Mouse (Mus musculus): Measurements from ENCODE around the gene Minpp1. TPM values are rescaled to one million over a fixed set of nuclear protein-coding genes. Genes with fewer than 3 reads are reported as not detected.

Gene Minpp1
- polyA plus RNA-seq, 1 experiment, result 22.9 TPM

GRCm38 (mm10) chr19:32532331-32532730 is 46.8 kb downstream of the Minpp1 start:
- H3K4me2 ChIP-seq (ENCODE audit: low read depth), result no peak overlapping the region
- H3ac ChIP-seq (ENCODE audit: control insufficient read depth, insufficient read length), result no peak overlapping the region
- H3K4me3 ChIP-seq, result no peak overlapping the region
- TF ChIP-seq REST (IDR thresholded peaks at IDR 0.05; ENCODE audit: insufficient read depth, insufficient read length) (no peak), TCF12 (IDR thresholded peaks at IDR 0.05; ENCODE audit: insufficient read depth, poor library complexity, severe bottlenecking) (no peak), MYOG (IDR thresholded peaks at IDR 0.05; ENCODE audit: control insufficient read depth in 1 of 3, insufficient read depth in 1 of 3, insufficient read length in 2 of 3, low read depth in 2 of 3) (no peak), POLR2A (IDR thresholded peaks at IDR 0.05; ENCODE audit: insufficient read length, low read depth) (no peak), USF1 (IDR thresholded peaks at IDR 0.05; ENCODE audit: low read depth) (no peak), E2F4 (IDR thresholded peaks at IDR 0.05; ENCODE audit: insufficient read depth) (no peak), TCF3 (IDR thresholded peaks at IDR 0.05; ENCODE audit: insufficient read length, low read depth) (no peak), POLR2AphosphoS2 (IDR thresholded peaks at IDR 0.05; ENCODE audit: insufficient read length, low read depth) (no peak), MYOD1 (IDR thresholded peaks at IDR 0.05; ENCODE audit: control insufficient read depth in 1 of 3, insufficient read length in 2 of 3, low read depth in 2 of 3) (no peak), CEBPB (IDR thresholded peaks at IDR 0.05; ENCODE audit: insufficient read depth, poor library complexity, severe bottlenecking) (no peak), SRF (IDR thresholded peaks at IDR 0.05; ENCODE audit: control insufficient read depth, insufficient read length, low read depth) (no peak), MAX (IDR thresholded peaks at IDR 0.05; ENCODE audit: low read depth) (no peak)
- H3K36me3 ChIP-seq (ENCODE audit: control insufficient read depth, insufficient read depth), result no peaks in the 10 kb centered on the region
- H3K27me3 ChIP-seq (ENCODE audit: control insufficient read depth, insufficient read depth, insufficient read length), result no peaks in the 10 kb centered on the region
- no peaks in the 10 kb centered on the region for H3K79me2 ChIP-seq (ENCODE audit: control insufficient read depth, insufficient read depth)

DNA sequence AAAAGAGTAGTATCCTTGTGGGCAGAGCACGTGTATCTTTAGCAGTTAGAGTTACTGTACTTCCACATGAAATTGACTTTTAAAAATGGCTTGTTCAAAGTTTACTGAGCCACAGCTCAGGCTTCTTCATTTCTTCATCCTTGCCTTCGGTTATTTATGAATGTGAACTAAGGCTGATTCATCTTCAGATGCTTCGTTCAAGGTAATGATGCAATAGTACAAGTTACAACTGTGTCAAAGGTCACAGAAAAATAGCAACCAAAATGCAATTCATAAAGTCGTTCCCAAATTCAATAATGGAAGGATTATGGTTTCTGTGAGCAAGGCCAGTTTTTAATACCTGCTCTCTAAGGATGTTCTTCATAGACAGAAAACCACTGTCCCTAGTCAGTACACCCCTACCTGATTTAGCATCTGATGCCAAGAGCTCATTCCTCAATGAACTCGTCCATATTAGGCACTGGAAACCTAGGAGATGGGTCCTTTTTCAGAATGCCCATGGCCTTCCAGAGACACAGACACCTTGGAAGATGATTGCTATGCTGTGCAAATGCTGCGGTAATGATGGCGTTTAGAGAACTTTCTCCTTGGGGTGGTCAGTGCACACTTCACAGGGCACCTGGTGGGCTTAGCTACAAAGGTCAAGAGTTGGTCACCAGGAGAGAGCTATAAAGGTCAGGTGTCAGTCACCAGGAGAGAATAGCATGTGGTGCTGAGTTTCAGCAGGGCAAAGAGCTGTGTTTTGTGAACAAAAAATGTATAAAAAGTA is 47.4 kb downstream of the Minpp1 start:
- Histone ChIP-seq H3K79me2 (ENCODE audit: control insufficient read depth, insufficient read depth) (no peaks in the 10 kb centered on the region), H3ac (ENCODE audit: control insufficient read depth, insufficient read length) (no peak overlapping the region), H3K4me3 (no peak overlapping the region), H3K4me2 (ENCODE audit: low read depth) (no peak overlapping the region), H3K36me3 (ENCODE audit: control insufficient read depth, insufficient read depth) (no peaks in the 10 kb centered on the region), H3K27me3 (ENCODE audit: control insufficient read depth, insufficient read depth, insufficient read length) (no peaks in the 10 kb centered on the region)
- TF ChIP-seq MAX (IDR thresholded peaks at IDR 0.05; ENCODE audit: low read depth) (no peak), REST (IDR thresholded peaks at IDR 0.05; ENCODE audit: insufficient read depth, insufficient read length) (no peak), MYOD1 (IDR thresholded peaks at IDR 0.05; ENCODE audit: control insufficient read depth in 1 of 3, insufficient read length in 2 of 3, low read depth in 2 of 3) (no peak)

GRCm38 (mm10) chr19:32534887-32535286 is 49.3 kb downstream of the Minpp1 start:
- Histone ChIP-seq H3K27me3 (ENCODE audit: control insufficient read depth, insufficient read depth, insufficient read length) (no peaks in the 10 kb centered on the region), H3K36me3 (ENCODE audit: control insufficient read depth, insufficient read depth) (no peaks in the 10 kb centered on the region), H3K4me2 (ENCODE audit: low read depth) (no peak overlapping the region), H3K4me3 (no peak overlapping the region), H3ac (ENCODE audit: control insufficient read depth, insufficient read length) (no peak overlapping the region), H3K79me2 (ENCODE audit: control insufficient read depth, insufficient read depth) (no peaks in the 10 kb centered on the region)
- TF ChIP-seq USF1 (IDR thresholded peaks at IDR 0.05; ENCODE audit: low read depth) (no peak), MAX (IDR thresholded peaks at IDR 0.05; ENCODE audit: low read depth) (no peak), POLR2AphosphoS2 (IDR thresholded peaks at IDR 0.05; ENCODE audit: insufficient read length, low read depth) (no peak)

GRCm38 (mm10) chr19:32542784-32543490 is 57.4 kb downstream of the Minpp1 start:
- Histone ChIP-seq H3K36me3 (ENCODE audit: control insufficient read depth, insufficient read depth) (no peaks in the 10 kb centered on the region), H3K4me2 (ENCODE audit: low read depth) (no peak overlapping the region), H3K79me2 (ENCODE audit: control insufficient read depth, insufficient read depth) (no peaks in the 10 kb centered on the region), H3K4me3 (no peak overlapping the region), H3ac (ENCODE audit: control insufficient read depth, insufficient read length) (no peak overlapping the region), H3K27me3 (ENCODE audit: control insufficient read depth, insufficient read depth, insufficient read length) (peaks cover 6% of the 10 kb centered on the region)
- no peak for TF ChIP-seq USF1 (IDR thresholded peaks at IDR 0.05; ENCODE audit: low read depth)
- no peak for TF ChIP-seq SRF (IDR thresholded peaks at IDR 0.05; ENCODE audit: control insufficient read depth, insufficient read length, low read depth)
- TF ChIP-seq CEBPB (IDR thresholded peaks at IDR 0.05; ENCODE audit: insufficient read depth, poor library complexity, severe bottlenecking), result no peak
- no peak for TF ChIP-seq MAX (IDR thresholded peaks at IDR 0.05; ENCODE audit: low read depth)
- no peak for TF ChIP-seq TCF12 (IDR thresholded peaks at IDR 0.05; ENCODE audit: insufficient read depth, poor library complexity, severe bottlenecking)
- TF ChIP-seq REST (IDR thresholded peaks at IDR 0.05; ENCODE audit: insufficient read depth, insufficient read length), result no peak
- no peak for TF ChIP-seq POLR2A (IDR thresholded peaks at IDR 0.05; ENCODE audit: insufficient read length, low read depth)
- no peak for TF ChIP-seq POLR2AphosphoS2 (IDR thresholded peaks at IDR 0.05; ENCODE audit: insufficient read length, low read depth)
- no peak for TF ChIP-seq MYOG (IDR thresholded peaks at IDR 0.05; ENCODE audit: control insufficient read depth in 1 of 3, insufficient read depth in 1 of 3, insufficient read length in 2 of 3, low read depth in 2 of 3)
- no peak for TF ChIP-seq TCF3 (IDR thresholded peaks at IDR 0.05; ENCODE audit: insufficient read length, low read depth)
- no peak for TF ChIP-seq E2F4 (IDR thresholded peaks at IDR 0.05; ENCODE audit: insufficient read depth)
- TF ChIP-seq MYOD1 (IDR thresholded peaks at IDR 0.05; ENCODE audit: control insufficient read depth in 1 of 3, insufficient read length in 2 of 3, low read depth in 2 of 3), result no peak

DNA sequence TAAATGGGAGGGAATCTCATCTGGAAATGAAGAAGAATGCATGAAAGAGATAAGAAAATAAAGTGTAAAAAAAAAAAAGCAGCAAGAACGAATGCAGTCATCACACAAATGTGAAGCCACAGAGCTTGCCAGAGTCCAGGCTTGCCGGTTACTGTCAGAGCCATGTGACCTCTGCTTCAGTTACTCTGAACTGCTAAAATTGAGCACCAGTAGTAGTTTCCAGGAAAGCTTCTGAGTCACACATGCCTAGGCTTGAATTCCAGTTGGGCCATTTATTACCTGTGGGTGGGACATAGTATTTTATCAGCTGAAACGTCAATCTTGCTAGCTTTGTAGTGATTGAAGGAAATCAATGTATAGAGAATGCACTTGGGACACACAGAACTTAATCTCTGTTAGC is 61.8 kb downstream of the Minpp1 start:
- H3K27me3 ChIP-seq (ENCODE audit: control insufficient read depth, insufficient read depth, insufficient read length), result no peaks in the 10 kb centered on the region
- TF ChIP-seq POLR2A (IDR thresholded peaks at IDR 0.05; ENCODE audit: insufficient read length, low read depth), result no peak
- TF ChIP-seq TCF12 (IDR thresholded peaks at IDR 0.05; ENCODE audit: insufficient read depth, poor library complexity, severe bottlenecking), result no peak
- no peaks in the 10 kb centered on the region for H3K79me2 ChIP-seq (ENCODE audit: control insufficient read depth, insufficient read depth)
- no peak overlapping the region for H3K4me2 ChIP-seq (ENCODE audit: low read depth)
- no peaks in the 10 kb centered on the region for H3K36me3 ChIP-seq (ENCODE audit: control insufficient read depth, insufficient read depth)
- no peak overlapping the region for H3K4me3 ChIP-seq
- no peak overlapping the region for H3ac ChIP-seq (ENCODE audit: control insufficient read depth, insufficient read length)

All from myocyte (in vitro differentiated cells).